Mouse (Mus musculus) adrenal gland, adult 18-20 months (tissue): ENCODE data around the gene Plpp3. TPM values are rescaled to one million over a fixed set of nuclear protein-coding genes. Genes with fewer than 3 reads are reported as not detected.

Experiments
- total RNA-seq, 2 experiments: library from RNA; stranded (reverse); gene quantifications; 1 replicate in 1 of 2; 2 replicates in 1 of 2; pipeline ENCODE4 v1.2.3; 2021

The Plpp3 gene
- total RNA-seq, 2 experiments from 2014 or later = 234 to 351 TPM

Other genes with a start within 250 kb of the Plpp3 start
- under 1 TPM; 0.26 to 0.73 TPM for gene Fyb2, start 243.9 kb upstream of the Plpp3 start, total RNA-seq
- gene Prkaa2, start 47.5 kb upstream of the Plpp3 start, total RNA-seq = 1 to 10 TPM; 7.6 to 8.3 TPM